Mouse (Mus musculus): ENCODE measurements around the gene Pxdn. TPM values are rescaled to one million over a fixed set of nuclear protein-coding genes. Genes with fewer than 3 reads are reported as not detected.

The Pxdn gene
- polyA plus RNA-seq, 1 experiment = 50.5 TPM

DNA sequence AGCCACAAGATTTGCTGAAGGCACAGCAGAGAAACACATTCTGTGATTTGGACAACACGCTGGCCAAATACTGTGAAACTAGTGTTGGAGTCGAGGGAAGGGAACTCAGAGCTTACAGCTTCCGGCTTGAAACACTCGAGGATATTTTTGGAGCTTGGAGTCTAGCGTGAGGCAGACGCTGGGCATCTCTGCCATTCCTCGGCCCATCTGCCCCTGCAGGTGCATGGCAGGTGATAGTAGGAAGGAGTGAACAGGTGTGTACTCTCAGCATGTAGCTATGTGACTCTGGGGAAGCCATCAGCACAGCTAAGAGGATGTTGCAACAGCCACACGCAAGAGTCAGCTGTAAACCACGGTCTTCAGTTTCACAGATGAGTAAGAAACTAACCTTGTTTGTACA lies 112.4 kb downstream of the Pxdn start:
- H3K36me3 ChIP-seq (ENCODE audit: control insufficient read depth, insufficient read depth) = no peaks in the 10 kb centered on the region
- TF ChIP-seq TCF3 (IDR thresholded peaks at IDR 0.05; ENCODE audit: insufficient read length, low read depth) (peak; percentile 13), MAX (IDR thresholded peaks at IDR 0.05; ENCODE audit: low read depth) (no peak), POLR2AphosphoS2 (IDR thresholded peaks at IDR 0.05; ENCODE audit: insufficient read length, low read depth) (no peak), POLR2A (IDR thresholded peaks at IDR 0.05; ENCODE audit: insufficient read length, low read depth) (no peak), MYOG (IDR thresholded peaks at IDR 0.05; ENCODE audit: control insufficient read depth in 1 of 3, insufficient read depth in 1 of 3, insufficient read length in 2 of 3, low read depth in 2 of 3) (no peak), CEBPB (IDR thresholded peaks at IDR 0.05; ENCODE audit: insufficient read depth, poor library complexity, severe bottlenecking) (no peak), USF1 (IDR thresholded peaks at IDR 0.05; ENCODE audit: low read depth) (no peak), MYOD1 (IDR thresholded peaks at IDR 0.05; ENCODE audit: control insufficient read depth in 1 of 3, insufficient read length in 2 of 3, low read depth in 2 of 3) (peak in 1 of 3 experiments; percentile 24), SRF (IDR thresholded peaks at IDR 0.05; ENCODE audit: control insufficient read depth, insufficient read length, low read depth) (no peak), TCF12 (IDR thresholded peaks at IDR 0.05; ENCODE audit: insufficient read depth, poor library complexity, severe bottlenecking) (no peak), REST (IDR thresholded peaks at IDR 0.05; ENCODE audit: insufficient read depth, insufficient read length) (no peak), E2F4 (IDR thresholded peaks at IDR 0.05; ENCODE audit: insufficient read depth) (no peak)
- H3K79me2 ChIP-seq (ENCODE audit: control insufficient read depth, insufficient read depth) = no peaks in the 10 kb centered on the region
- H3K27me3 ChIP-seq (ENCODE audit: control insufficient read depth, insufficient read depth, insufficient read length) = peaks cover 5% of the 10 kb centered on the region
- H3K4me3 ChIP-seq = no peak overlapping the region
- H3ac ChIP-seq (ENCODE audit: control insufficient read depth, insufficient read length) = no peak overlapping the region
- H3K4me2 ChIP-seq (ENCODE audit: low read depth) = no peak overlapping the region

GRCm38 (mm10) chr12:30050235-30050634 lies 112.8 kb downstream of the Pxdn start:
- Histone ChIP-seq H3K4me3 (no peak overlapping the region), H3ac (ENCODE audit: control insufficient read depth, insufficient read length) (no peak overlapping the region), H3K36me3 (ENCODE audit: control insufficient read depth, insufficient read depth) (no peaks in the 10 kb centered on the region), H3K4me2 (ENCODE audit: low read depth) (no peak overlapping the region), H3K27me3 (ENCODE audit: control insufficient read depth, insufficient read depth, insufficient read length) (peaks cover 5% of the 10 kb centered on the region), H3K79me2 (ENCODE audit: control insufficient read depth, insufficient read depth) (no peaks in the 10 kb centered on the region)
- TF ChIP-seq E2F4 (IDR thresholded peaks at IDR 0.05; ENCODE audit: insufficient read depth) (no peak), USF1 (IDR thresholded peaks at IDR 0.05; ENCODE audit: low read depth) (no peak), POLR2A (IDR thresholded peaks at IDR 0.05; ENCODE audit: insufficient read length, low read depth) (no peak), MYOG (IDR thresholded peaks at IDR 0.05; ENCODE audit: control insufficient read depth in 1 of 3, insufficient read depth in 1 of 3, insufficient read length in 2 of 3, low read depth in 2 of 3) (no peak), MYOD1 (IDR thresholded peaks at IDR 0.05; ENCODE audit: control insufficient read depth in 1 of 3, insufficient read length in 2 of 3, low read depth in 2 of 3) (no peak), POLR2AphosphoS2 (IDR thresholded peaks at IDR 0.05; ENCODE audit: insufficient read length, low read depth) (no peak), REST (IDR thresholded peaks at IDR 0.05; ENCODE audit: insufficient read depth, insufficient read length) (no peak), TCF3 (IDR thresholded peaks at IDR 0.05; ENCODE audit: insufficient read length, low read depth) (no peak), MAX (IDR thresholded peaks at IDR 0.05; ENCODE audit: low read depth) (no peak), SRF (IDR thresholded peaks at IDR 0.05; ENCODE audit: control insufficient read depth, insufficient read length, low read depth) (no peak), CEBPB (IDR thresholded peaks at IDR 0.05; ENCODE audit: insufficient read depth, poor library complexity, severe bottlenecking) (no peak), TCF12 (IDR thresholded peaks at IDR 0.05; ENCODE audit: insufficient read depth, poor library complexity, severe bottlenecking) (no peak)

- H3K27me3 ChIP-seq (ENCODE audit: control insufficient read depth, insufficient read depth, insufficient read length) = no peaks in the 10 kb centered on the region
- H3ac ChIP-seq (ENCODE audit: control insufficient read depth, insufficient read length) = no peak overlapping the region
- H3K4me3 ChIP-seq = no peak overlapping the region
- H3K36me3 ChIP-seq (ENCODE audit: control insufficient read depth, insufficient read depth) = no peaks in the 10 kb centered on the region
- no peak overlapping the region for H3K4me2 ChIP-seq (ENCODE audit: low read depth)
- no peaks in the 10 kb centered on the region for H3K79me2 ChIP-seq (ENCODE audit: control insufficient read depth, insufficient read depth)
- TF ChIP-seq CEBPB (IDR thresholded peaks at IDR 0.05; ENCODE audit: insufficient read depth, poor library complexity, severe bottlenecking) (no peak), USF1 (IDR thresholded peaks at IDR 0.05; ENCODE audit: low read depth) (no peak), TCF3 (IDR thresholded peaks at IDR 0.05; ENCODE audit: insufficient read length, low read depth) (no peak), TCF12 (IDR thresholded peaks at IDR 0.05; ENCODE audit: insufficient read depth, poor library complexity, severe bottlenecking) (no peak), POLR2AphosphoS2 (IDR thresholded peaks at IDR 0.05; ENCODE audit: insufficient read length, low read depth) (no peak), E2F4 (IDR thresholded peaks at IDR 0.05; ENCODE audit: insufficient read depth) (no peak), MYOD1 (IDR thresholded peaks at IDR 0.05; ENCODE audit: control insufficient read depth in 1 of 3, insufficient read length in 2 of 3, low read depth in 2 of 3) (no peak), MYOG (IDR thresholded peaks at IDR 0.05; ENCODE audit: control insufficient read depth in 1 of 3, insufficient read depth in 1 of 3, insufficient read length in 2 of 3, low read depth in 2 of 3) (no peak), SRF (IDR thresholded peaks at IDR 0.05; ENCODE audit: control insufficient read depth, insufficient read length, low read depth) (no peak), REST (IDR thresholded peaks at IDR 0.05; ENCODE audit: insufficient read depth, insufficient read length) (no peak), POLR2A (IDR thresholded peaks at IDR 0.05; ENCODE audit: insufficient read length, low read depth) (no peak), MAX (IDR thresholded peaks at IDR 0.05; ENCODE audit: low read depth) (no peak)
These were observed 117.5 kb downstream of the Pxdn start for GRCm38 (mm10) chr12:30054761-30055540.

GRCm38 (mm10) chr12:30058044-30058443 lies 120.6 kb downstream of the Pxdn start:
- Histone ChIP-seq H3K79me2 (ENCODE audit: control insufficient read depth, insufficient read depth) (no peaks in the 10 kb centered on the region), H3K4me2 (ENCODE audit: low read depth) (no peak overlapping the region), H3K27me3 (ENCODE audit: control insufficient read depth, insufficient read depth, insufficient read length) (no peaks in the 10 kb centered on the region), H3ac (ENCODE audit: control insufficient read depth, insufficient read length) (no peak overlapping the region), H3K36me3 (ENCODE audit: control insufficient read depth, insufficient read depth) (no peaks in the 10 kb centered on the region), H3K4me3 (no peak overlapping the region)
- TF ChIP-seq MYOG (IDR thresholded peaks at IDR 0.05; ENCODE audit: control insufficient read depth in 1 of 3, insufficient read depth in 1 of 3, insufficient read length in 2 of 3, low read depth in 2 of 3) = no peak
- no peak for TF ChIP-seq SRF (IDR thresholded peaks at IDR 0.05; ENCODE audit: control insufficient read depth, insufficient read length, low read depth)
- no peak for TF ChIP-seq MYOD1 (IDR thresholded peaks at IDR 0.05; ENCODE audit: control insufficient read depth in 1 of 3, insufficient read length in 2 of 3, low read depth in 2 of 3)
- TF ChIP-seq TCF12 (IDR thresholded peaks at IDR 0.05; ENCODE audit: insufficient read depth, poor library complexity, severe bottlenecking) = no peak
- no peak for TF ChIP-seq MAX (IDR thresholded peaks at IDR 0.05; ENCODE audit: low read depth)
- TF ChIP-seq E2F4 (IDR thresholded peaks at IDR 0.05; ENCODE audit: insufficient read depth) = no peak
- TF ChIP-seq REST (IDR thresholded peaks at IDR 0.05; ENCODE audit: insufficient read depth, insufficient read length) = no peak
- TF ChIP-seq TCF3 (IDR thresholded peaks at IDR 0.05; ENCODE audit: insufficient read length, low read depth) = no peak
- no peak for TF ChIP-seq POLR2A (IDR thresholded peaks at IDR 0.05; ENCODE audit: insufficient read length, low read depth)
- no peak for TF ChIP-seq USF1 (IDR thresholded peaks at IDR 0.05; ENCODE audit: low read depth)
- TF ChIP-seq POLR2AphosphoS2 (IDR thresholded peaks at IDR 0.05; ENCODE audit: insufficient read length, low read depth) = no peak

Measured in myocyte (in vitro differentiated cells).